Mouse (Mus musculus): Measurements from ENCODE around the gene Hmmr. TPM values are rescaled to one million over a fixed set of nuclear protein-coding genes. Genes with fewer than 3 reads are reported as not detected.

Hmmr gene
- polyA plus RNA-seq, 1 experiment from 2014 or later = 45.0 TPM

- Histone ChIP-seq H3K9ac (ENCODE audit: low read length) (peak overlapping the region; percentile 68), H3K4me3 (ENCODE audit: low read depth, low read length) (peak overlapping the region; percentile 67), H3K27ac (ENCODE audit: low read depth) (peak overlapping the region; percentile 30; the same call in 1 of the 2 replicates), H3K4me2 (ENCODE audit: low read length) (peak overlapping the region; percentile 69), H3K36me3 (ENCODE audit: control insufficient read depth, insufficient read depth, low read length) (peaks cover 15% of the 10 kb centered on the region; the same call in 1 of the 2 replicates), H3K4me1 (replicated peaks; ENCODE audit: control insufficient read depth, insufficient read depth, low read length) (peaks cover 3% of the 10 kb centered on the region; the same call in 1 of the 2 replicates), H3K9me3 (ENCODE audit: control insufficient read depth, low read length) (no peaks in the 10 kb centered on the region), H3K27me3 (replicated peaks; ENCODE audit: control insufficient read depth, insufficient read depth, low read length) (no peaks in the 10 kb centered on the region)
- DNase-seq (ENCODE audit: low spot score) (no peak), ATAC-seq (replicated peaks; ENCODE audit: low FRiP score, low TSS enrichment, low read depth) (peak; percentile 87)
- 2% methylated on average over 19 of the region's 19 CpGs for WGBS
Observed at GRCm38 (mm10) chr11:40754664-40755107, 21.5 kb upstream of the Hmmr start.

GRCm38 (mm10) chr11:40753836-40754235 lies 20.6 kb upstream of the Hmmr start:
- peak overlapping the region; percentile 69 for H3K4me2 ChIP-seq (ENCODE audit: low read length)
- H3K9me3 ChIP-seq (ENCODE audit: control insufficient read depth, low read length) = no peaks in the 10 kb centered on the region
- H3K4me1 ChIP-seq (replicated peaks; ENCODE audit: control insufficient read depth, insufficient read depth, low read length) = peaks cover 3% of the 10 kb centered on the region; the same call in 1 of the 2 replicates
- DNase-seq (ENCODE audit: low spot score) (no peak), ATAC-seq (replicated peaks; ENCODE audit: low FRiP score, low TSS enrichment, low read depth) (no peak)
- WGBS = 65% methylated on average over 6 of the region's 6 CpGs
- H3K27ac ChIP-seq (ENCODE audit: low read depth) = no peak overlapping the region
- no peak overlapping the region for H3K9ac ChIP-seq (ENCODE audit: low read length)
- no peaks in the 10 kb centered on the region for H3K27me3 ChIP-seq (replicated peaks; ENCODE audit: control insufficient read depth, insufficient read depth, low read length)
- H3K4me3 ChIP-seq (ENCODE audit: low read depth, low read length) = 0 out of 2 replicates have a peak overlapping the region, but pooled peaks have one; percentile 67
- peaks cover 18% of the 10 kb centered on the region; the same call in 1 of the 2 replicates for H3K36me3 ChIP-seq (ENCODE audit: control insufficient read depth, insufficient read depth, low read length)

- no peaks in the 10 kb centered on the region for H3K27me3 ChIP-seq (replicated peaks; ENCODE audit: control insufficient read depth, insufficient read depth, low read length)
- 78% methylated on average over 2 of the region's 2 CpGs for WGBS
- no peaks in the 10 kb centered on the region for H3K4me1 ChIP-seq (replicated peaks; ENCODE audit: control insufficient read depth, insufficient read depth, low read length)
- H3K36me3 ChIP-seq (ENCODE audit: control insufficient read depth, insufficient read depth, low read length) = peaks cover 22% of the 10 kb centered on the region; the same call in 1 of the 2 replicates
- no peak overlapping the region for H3K9ac ChIP-seq (ENCODE audit: low read length)
- no peak for DNase-seq (ENCODE audit: low spot score)
- no peak overlapping the region for H3K4me3 ChIP-seq (ENCODE audit: low read depth, low read length)
- no peak overlapping the region for H3K27ac ChIP-seq (ENCODE audit: low read depth)
- H3K9me3 ChIP-seq (ENCODE audit: control insufficient read depth, low read length) = no peaks in the 10 kb centered on the region
- H3K4me2 ChIP-seq (ENCODE audit: low read length) = no peak overlapping the region
- no peak for ATAC-seq (replicated peaks; ENCODE audit: low FRiP score, low TSS enrichment, low read depth)
Observed at GRCm38 (mm10) chr11:40747716-40748115, 14.5 kb upstream of the Hmmr start.

- 88% methylated on average over 12 of the region's 12 CpGs for WGBS
- no peak for ATAC-seq (replicated peaks; ENCODE audit: low FRiP score, low TSS enrichment, low read depth)
Observed at GRCm38 (mm10) chr11:40746361-40746760, 13.1 kb upstream of the Hmmr start.

GRCm38 (mm10) chr11:40744348-40744747 lies 11.1 kb upstream of the Hmmr start:
- Histone ChIP-seq H3K4me2 (ENCODE audit: low read length) (no peak overlapping the region), H3K36me3 (ENCODE audit: control insufficient read depth, insufficient read depth, low read length) (peaks cover 28% of the 10 kb centered on the region), H3K4me3 (ENCODE audit: low read depth, low read length) (no peak overlapping the region), H3K27ac (ENCODE audit: low read depth) (no peak overlapping the region), H3K9me3 (ENCODE audit: control insufficient read depth, low read length) (no peaks in the 10 kb centered on the region), H3K9ac (ENCODE audit: low read length) (no peak overlapping the region), H3K27me3 (replicated peaks; ENCODE audit: control insufficient read depth, insufficient read depth, low read length) (no peaks in the 10 kb centered on the region), H3K4me1 (replicated peaks; ENCODE audit: control insufficient read depth, insufficient read depth, low read length) (no peaks in the 10 kb centered on the region)
- no peak for DNase-seq (ENCODE audit: low spot score)
- WGBS = 71% methylated on average over 3 of the region's 3 CpGs
- no peak for ATAC-seq (replicated peaks; ENCODE audit: low FRiP score, low TSS enrichment, low read depth)

More at GRCm38 (mm10) chr11:40746361-40746760, 13.1 kb upstream of the Hmmr start:
- Histone ChIP-seq H3K27me3 (replicated peaks; ENCODE audit: control insufficient read depth, insufficient read depth, low read length) (no peaks in the 10 kb centered on the region), H3K4me1 (replicated peaks; ENCODE audit: control insufficient read depth, insufficient read depth, low read length) (no peaks in the 10 kb centered on the region), H3K27ac (ENCODE audit: low read depth) (no peak overlapping the region), H3K9me3 (ENCODE audit: control insufficient read depth, low read length) (no peaks in the 10 kb centered on the region), H3K4me2 (ENCODE audit: low read length) (no peak overlapping the region), H3K9ac (ENCODE audit: low read length) (no peak overlapping the region), H3K4me3 (ENCODE audit: low read depth, low read length) (no peak overlapping the region), H3K36me3 (ENCODE audit: control insufficient read depth, insufficient read depth, low read length) (peaks cover 27% of the 10 kb centered on the region; the same call in 1 of the 2 replicates)
- DNase-seq (ENCODE audit: low spot score) = no peak

- Histone ChIP-seq H3K9me3 (ENCODE audit: control insufficient read depth, low read length) (no peaks in the 10 kb centered on the region), H3K36me3 (ENCODE audit: control insufficient read depth, insufficient read depth, low read length) (peaks cover 54% of the 10 kb centered on the region), H3K4me3 (ENCODE audit: low read depth, low read length) (no peak overlapping the region), H3K4me2 (ENCODE audit: low read length) (no peak overlapping the region), H3K27me3 (replicated peaks; ENCODE audit: control insufficient read depth, insufficient read depth, low read length) (no peaks in the 10 kb centered on the region), H3K9ac (ENCODE audit: low read length) (no peak overlapping the region), H3K4me1 (replicated peaks; ENCODE audit: control insufficient read depth, insufficient read depth, low read length) (no peaks in the 10 kb centered on the region), H3K27ac (ENCODE audit: low read depth) (no peak overlapping the region)
- ATAC-seq (replicated peaks; ENCODE audit: low FRiP score, low TSS enrichment, low read depth) (no peak), DNase-seq (ENCODE audit: low spot score) (no peak)
- 90% methylated on average over 12 of the region's 12 CpGs for WGBS
Observed at GRCm38 (mm10) chr11:40741605-40742262, 8.5 kb upstream of the Hmmr start.

GRCm38 (mm10) chr11:40737369-40737768 lies 4.1 kb upstream of the Hmmr start:
- Histone ChIP-seq H3K27ac (ENCODE audit: low read depth) (no peak overlapping the region), H3K27me3 (replicated peaks; ENCODE audit: control insufficient read depth, insufficient read depth, low read length) (no peaks in the 10 kb centered on the region), H3K4me3 (ENCODE audit: low read depth, low read length) (no peak overlapping the region), H3K36me3 (ENCODE audit: control insufficient read depth, insufficient read depth, low read length) (peaks cover 61% of the 10 kb centered on the region), H3K4me2 (ENCODE audit: low read length) (no peak overlapping the region), H3K4me1 (replicated peaks; ENCODE audit: control insufficient read depth, insufficient read depth, low read length) (peaks cover 8% of the 10 kb centered on the region), H3K9ac (ENCODE audit: low read length) (no peak overlapping the region), H3K9me3 (ENCODE audit: control insufficient read depth, low read length) (no peaks in the 10 kb centered on the region)
- ATAC-seq (replicated peaks; ENCODE audit: low FRiP score, low TSS enrichment, low read depth) = no peak
- DNase-seq (ENCODE audit: low spot score) = no peak
- WGBS = 87% methylated on average over 3 of the region's 3 CpGs

GRCm38 (mm10) chr11:40734251-40734752 lies 1.1 kb upstream of the Hmmr start:
- 5% methylated on average over 11 of the region's 11 CpGs for WGBS
- Histone ChIP-seq H3K27ac (ENCODE audit: low read depth) (peak overlapping the region; percentile 77; the same call in 1 of the 2 replicates), H3K9ac (ENCODE audit: low read length) (peak overlapping the region; percentile 94), H3K4me3 (ENCODE audit: low read depth, low read length) (peak overlapping the region; percentile 94), H3K27me3 (replicated peaks; ENCODE audit: control insufficient read depth, insufficient read depth, low read length) (no peaks in the 10 kb centered on the region), H3K9me3 (ENCODE audit: control insufficient read depth, low read length) (no peaks in the 10 kb centered on the region), H3K36me3 (ENCODE audit: control insufficient read depth, insufficient read depth, low read length) (peaks cover 40% of the 10 kb centered on the region), H3K4me2 (ENCODE audit: low read length) (peak overlapping the region; percentile 90), H3K4me1 (replicated peaks; ENCODE audit: control insufficient read depth, insufficient read depth, low read length) (peaks cover 16% of the 10 kb centered on the region)
- ATAC-seq (replicated peaks; ENCODE audit: low FRiP score, low TSS enrichment, low read depth) (no peak), DNase-seq (ENCODE audit: low spot score) (no peak)

- Histone ChIP-seq H3K4me1 (replicated peaks; ENCODE audit: control insufficient read depth, insufficient read depth, low read length) (peaks cover 16% of the 10 kb centered on the region), H3K4me2 (ENCODE audit: low read length) (peak overlapping the region; percentile 80), H3K27ac (ENCODE audit: low read depth) (no peak overlapping the region), H3K4me3 (ENCODE audit: low read depth, low read length) (peak overlapping the region; percentile 94), H3K36me3 (ENCODE audit: control insufficient read depth, insufficient read depth, low read length) (peaks cover 39% of the 10 kb centered on the region), H3K27me3 (replicated peaks; ENCODE audit: control insufficient read depth, insufficient read depth, low read length) (no peaks in the 10 kb centered on the region), H3K9ac (ENCODE audit: low read length) (peak overlapping the region; percentile 65), H3K9me3 (ENCODE audit: control insufficient read depth, low read length) (no peaks in the 10 kb centered on the region)
- ATAC-seq (replicated peaks; ENCODE audit: low FRiP score, low TSS enrichment, low read depth) = peak; percentile 41
- DNase-seq (ENCODE audit: low spot score) = no peak
- 1% methylated on average over 14 of the region's 14 CpGs for WGBS
Observed at GRCm38 (mm10) chr11:40732997-40733338, 254 bp downstream of the Hmmr start.

Data from intestine, embryonic 14.5 days (tissue).